Mouse (Mus musculus): Measurements from ENCODE around the gene Lrrc28. TPM values are rescaled to one million over a fixed set of nuclear protein-coding genes. Genes with fewer than 3 reads are reported as not detected.

The Lrrc28 gene
- polyA plus RNA-seq, 1 experiment from 2014 or later = 13.5 TPM

DNA sequence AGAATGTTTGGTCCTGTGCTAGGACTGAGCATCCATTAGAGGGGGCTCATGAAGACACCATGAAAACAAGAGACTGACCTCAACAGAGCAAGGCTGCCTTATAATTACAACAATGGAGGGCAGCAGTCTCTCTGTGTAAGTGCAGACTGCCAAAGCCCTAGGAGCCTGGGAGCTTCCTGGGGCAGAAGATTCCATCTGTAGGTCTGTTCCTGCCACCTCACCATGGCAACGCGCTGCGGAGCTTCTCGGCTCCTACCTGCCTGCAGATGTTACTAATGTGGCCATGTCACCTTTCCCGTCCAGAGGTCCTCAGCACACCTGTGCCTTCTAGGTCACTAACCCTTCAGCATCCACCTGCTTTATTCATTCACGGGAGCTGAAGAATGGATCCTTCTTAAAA is 52.4 kb downstream of the Lrrc28 start:
- WGBS = 88% methylated on average over 6 of the region's 6 CpGs
- Histone ChIP-seq H3K27me3 (ENCODE audit: control insufficient read depth, insufficient read depth, low read depth, low read length) (no peaks in the 10 kb centered on the region), H3K9me3 (ENCODE audit: control insufficient read depth, low read length) (no peaks in the 10 kb centered on the region), H3K27ac (ENCODE audit: low read length) (no peak overlapping the region), H3K4me3 (ENCODE audit: low read length) (no peak overlapping the region), H3K4me2 (ENCODE audit: low read depth, low read length) (no peak overlapping the region), H3K36me3 (ENCODE audit: control insufficient read depth, insufficient read depth, low read length) (no peaks in the 10 kb centered on the region), H3K9ac (ENCODE audit: low read length) (no peak overlapping the region), H3K4me1 (replicated peaks; ENCODE audit: control insufficient read depth, insufficient read depth, low read length) (no peaks in the 10 kb centered on the region)
- ATAC-seq (ENCODE audit: low read depth) = no peak

DNA sequence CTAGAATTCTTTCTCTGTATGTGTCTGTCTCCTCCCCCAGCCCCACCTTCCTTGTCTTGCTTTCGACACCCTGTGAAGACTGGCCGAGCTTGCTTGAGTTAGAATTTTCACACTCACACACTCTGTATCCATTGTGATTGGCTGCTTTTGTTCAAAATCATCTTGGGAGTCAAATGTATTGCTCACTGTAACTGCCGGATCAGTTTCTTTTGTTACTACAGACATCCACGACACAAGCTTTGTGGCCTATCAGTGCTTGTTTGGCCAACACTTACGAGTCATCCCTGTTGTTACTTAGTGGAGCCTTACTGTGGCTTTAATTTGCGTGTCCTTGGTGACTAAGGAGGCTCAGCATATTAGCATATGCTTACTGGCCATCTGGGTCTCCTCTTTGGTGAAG is 56.3 kb downstream of the Lrrc28 start:
- Histone ChIP-seq H3K4me1 (replicated peaks; ENCODE audit: control insufficient read depth, insufficient read depth, low read length) (no peaks in the 10 kb centered on the region), H3K36me3 (ENCODE audit: control insufficient read depth, insufficient read depth, low read length) (no peaks in the 10 kb centered on the region), H3K4me2 (ENCODE audit: low read depth, low read length) (no peak overlapping the region), H3K9ac (ENCODE audit: low read length) (no peak overlapping the region), H3K9me3 (ENCODE audit: control insufficient read depth, low read length) (no peaks in the 10 kb centered on the region), H3K27me3 (ENCODE audit: control insufficient read depth, insufficient read depth, low read depth, low read length) (no peaks in the 10 kb centered on the region), H3K4me3 (ENCODE audit: low read length) (no peak overlapping the region), H3K27ac (ENCODE audit: low read length) (no peak overlapping the region)
- ATAC-seq (ENCODE audit: low read depth) = no peak
- 76% methylated on average over 6 of the region's 6 CpGs for WGBS

DNA sequence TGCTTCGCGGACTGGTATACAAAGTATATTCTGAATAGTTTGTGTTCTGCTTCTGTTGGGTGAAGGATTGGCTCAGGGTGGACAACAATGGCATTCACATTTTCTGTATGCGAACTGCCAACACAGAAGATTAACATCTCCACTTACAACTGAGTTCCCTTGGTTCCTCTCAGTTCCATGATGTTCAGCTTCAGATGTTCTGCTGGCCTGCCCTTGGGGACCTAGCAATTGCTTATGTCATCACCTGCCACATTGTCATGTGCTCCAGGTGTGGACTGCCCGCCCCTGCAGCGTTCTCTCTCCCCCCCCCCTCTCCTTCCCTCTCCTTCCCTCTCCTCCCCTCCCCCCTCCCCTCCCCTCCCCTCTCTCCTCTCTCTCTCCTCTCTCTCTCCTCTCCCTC is 58.6 kb downstream of the Lrrc28 start:
- WGBS = 80% methylated on average over 5 of the region's 5 CpGs

DNA sequence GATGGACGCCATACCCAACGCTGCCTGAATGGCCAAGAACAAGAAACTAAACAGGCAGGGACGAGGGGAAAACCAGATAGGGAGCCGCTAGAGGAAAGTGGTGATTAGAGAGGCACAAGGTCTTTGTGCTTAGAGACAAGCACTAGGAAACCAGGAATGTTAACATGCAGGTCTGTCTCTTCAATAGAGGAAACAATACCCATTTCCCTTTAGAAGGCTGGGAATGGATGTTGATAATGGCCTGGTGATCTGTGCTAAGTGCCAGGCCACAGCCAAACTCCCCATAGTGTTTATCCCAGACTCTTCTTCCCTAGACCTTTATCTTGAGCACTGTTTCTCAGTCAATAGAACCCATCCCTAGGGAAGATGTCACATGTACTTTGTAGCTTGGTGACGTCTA is 61.2 kb downstream of the Lrrc28 start:
- H3K27me3 ChIP-seq (ENCODE audit: control insufficient read depth, insufficient read depth, low read depth, low read length) = no peaks in the 10 kb centered on the region
- H3K9me3 ChIP-seq (ENCODE audit: control insufficient read depth, low read length) = no peaks in the 10 kb centered on the region
- H3K9ac ChIP-seq (ENCODE audit: low read length) = no peak overlapping the region
- peaks cover 2% of the 10 kb centered on the region; the same call in 1 of the 2 replicates for H3K4me1 ChIP-seq (replicated peaks; ENCODE audit: control insufficient read depth, insufficient read depth, low read length)
- H3K36me3 ChIP-seq (ENCODE audit: control insufficient read depth, insufficient read depth, low read length) = no peaks in the 10 kb centered on the region
- no peak overlapping the region for H3K27ac ChIP-seq (ENCODE audit: low read length)
- no peak overlapping the region for H3K4me3 ChIP-seq (ENCODE audit: low read length)
- H3K4me2 ChIP-seq (ENCODE audit: low read depth, low read length) = no peak overlapping the region
- WGBS = 53% methylated on average over 5 of the region's 5 CpGs
- ATAC-seq (ENCODE audit: low read depth) = no peak

More for the DNA sequence above, 58.6 kb downstream of the Lrrc28 start:
- Histone ChIP-seq H3K27me3 (ENCODE audit: control insufficient read depth, insufficient read depth, low read depth, low read length) (no peaks in the 10 kb centered on the region), H3K4me1 (replicated peaks; ENCODE audit: control insufficient read depth, insufficient read depth, low read length) (no peaks in the 10 kb centered on the region), H3K4me3 (ENCODE audit: low read length) (no peak overlapping the region), H3K9me3 (ENCODE audit: control insufficient read depth, low read length) (no peaks in the 10 kb centered on the region), H3K27ac (ENCODE audit: low read length) (no peak overlapping the region), H3K36me3 (ENCODE audit: control insufficient read depth, insufficient read depth, low read length) (no peaks in the 10 kb centered on the region), H3K9ac (ENCODE audit: low read length) (no peak overlapping the region), H3K4me2 (ENCODE audit: low read depth, low read length) (no peak overlapping the region)
- no peak for ATAC-seq (ENCODE audit: low read depth)

DNA sequence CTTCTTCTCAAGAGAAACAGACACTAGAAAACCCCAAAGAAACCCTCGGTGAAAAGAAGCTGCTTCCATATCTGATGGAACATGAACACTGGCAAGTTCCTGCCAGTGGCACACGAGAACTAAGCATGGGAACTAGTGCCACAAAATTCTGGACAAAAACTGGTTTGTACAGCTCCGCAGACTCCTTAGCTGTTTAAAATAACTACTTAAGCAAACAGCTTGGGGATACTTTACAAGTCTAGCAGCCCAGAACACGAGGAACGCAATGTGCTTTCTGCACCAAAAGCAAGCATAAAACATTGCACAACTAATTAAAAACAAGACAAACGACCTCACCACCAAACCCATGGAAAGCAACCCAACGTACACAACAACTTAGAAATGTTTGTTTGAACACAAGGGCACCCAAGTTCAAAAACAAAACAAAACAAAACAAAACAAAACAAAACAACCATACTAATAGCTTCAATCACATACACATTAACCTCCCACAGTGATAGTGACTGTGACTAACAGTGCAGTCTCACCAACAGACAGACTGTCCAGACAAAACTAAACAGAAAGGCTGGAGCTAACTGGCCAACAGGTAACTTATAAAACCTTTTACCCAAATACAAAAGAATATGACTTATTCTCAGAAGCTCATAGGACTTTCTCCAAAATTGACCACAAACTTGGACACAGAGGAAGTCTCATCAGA is 66.1 kb downstream of the Lrrc28 start:
- H3K27me3 ChIP-seq (ENCODE audit: control insufficient read depth, insufficient read depth, low read depth, low read length) = no peaks in the 10 kb centered on the region
- H3K27ac ChIP-seq (ENCODE audit: low read length) = peak overlapping the region; percentile 57; the same call in 1 of the 2 replicates
- WGBS = 43% methylated on average over 7 of the region's 7 CpGs
- no peaks in the 10 kb centered on the region for H3K9me3 ChIP-seq (ENCODE audit: control insufficient read depth, low read length)
- no peak overlapping the region; the same call in 1 of the 2 replicates for H3K9ac ChIP-seq (ENCODE audit: low read length)
- H3K4me1 ChIP-seq (replicated peaks; ENCODE audit: control insufficient read depth, insufficient read depth, low read length) = peaks cover 2% of the 10 kb centered on the region
- H3K36me3 ChIP-seq (ENCODE audit: control insufficient read depth, insufficient read depth, low read length) = no peaks in the 10 kb centered on the region
- H3K4me3 ChIP-seq (ENCODE audit: low read length) = no peak overlapping the region
- ATAC-seq (ENCODE audit: low read depth) = no peak; the same call in 1 of the 2 replicates
- no peak overlapping the region for H3K4me2 ChIP-seq (ENCODE audit: low read depth, low read length)

DNA sequence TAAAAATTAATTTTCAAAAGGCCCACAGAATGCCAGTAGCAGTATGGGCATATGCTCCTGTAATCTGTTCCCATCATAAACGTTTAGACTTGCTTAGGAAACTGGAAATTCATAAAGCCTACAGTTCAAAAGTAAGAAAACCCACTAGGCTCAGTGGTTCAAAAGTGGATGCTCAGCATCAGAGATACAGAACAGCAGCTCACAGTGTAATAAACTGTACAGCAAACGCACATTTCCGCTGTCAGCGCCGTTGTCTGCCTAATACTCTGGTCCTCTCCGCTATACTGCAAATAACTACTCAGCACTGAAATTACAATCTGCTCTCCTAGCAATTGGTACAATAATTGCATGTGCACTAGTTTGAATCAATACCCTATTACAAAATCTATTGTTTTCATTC is 67.0 kb downstream of the Lrrc28 start:
- Histone ChIP-seq H3K27ac (ENCODE audit: low read length) (no peak overlapping the region), H3K9ac (ENCODE audit: low read length) (no peak overlapping the region), H3K27me3 (ENCODE audit: control insufficient read depth, insufficient read depth, low read depth, low read length) (no peaks in the 10 kb centered on the region), H3K36me3 (ENCODE audit: control insufficient read depth, insufficient read depth, low read length) (no peaks in the 10 kb centered on the region), H3K9me3 (ENCODE audit: control insufficient read depth, low read length) (no peaks in the 10 kb centered on the region), H3K4me1 (replicated peaks; ENCODE audit: control insufficient read depth, insufficient read depth, low read length) (peaks cover 2% of the 10 kb centered on the region), H3K4me3 (ENCODE audit: low read length) (no peak overlapping the region), H3K4me2 (ENCODE audit: low read depth, low read length) (no peak overlapping the region)
- WGBS = 80% methylated on average over 6 of the region's 6 CpGs
- no peak for ATAC-seq (ENCODE audit: low read depth)

DNA sequence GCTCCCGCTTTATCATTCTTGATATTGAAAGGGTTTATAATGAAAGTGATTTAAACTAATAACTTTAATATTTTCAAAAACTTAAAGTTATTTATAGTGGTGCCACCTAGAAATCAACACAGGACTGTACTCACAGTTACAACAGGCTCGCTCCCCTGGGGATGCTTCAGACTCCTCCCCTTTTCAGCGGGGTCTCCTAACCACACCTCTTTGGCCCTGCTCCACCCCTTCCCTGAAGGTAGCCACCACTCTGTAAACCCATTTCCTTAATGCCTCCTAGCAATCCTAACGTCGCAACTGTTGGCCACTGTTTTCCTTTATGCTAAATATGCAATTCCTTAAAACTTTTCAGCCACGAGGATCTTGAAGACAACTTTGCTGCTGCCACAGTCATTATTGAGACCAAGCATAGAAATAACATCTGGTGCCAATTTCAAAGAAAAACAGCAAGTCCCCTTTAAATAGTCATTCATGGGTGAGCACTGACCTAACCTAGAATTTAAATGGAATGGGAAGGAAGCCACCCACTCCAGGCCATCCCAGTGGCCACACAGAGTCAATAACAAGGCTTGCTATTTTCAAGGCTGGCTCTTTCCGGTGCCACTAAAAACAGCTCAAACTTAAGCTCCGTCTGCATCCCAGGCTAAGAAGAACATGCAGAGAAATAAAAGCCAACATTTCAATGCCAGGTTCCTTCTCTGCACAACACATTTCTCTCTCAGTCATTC is 78.4 kb downstream of the Lrrc28 start:
- Histone ChIP-seq H3K27me3 (ENCODE audit: control insufficient read depth, insufficient read depth, low read depth, low read length) (no peaks in the 10 kb centered on the region), H3K4me1 (replicated peaks; ENCODE audit: control insufficient read depth, insufficient read depth, low read length) (peaks cover 3% of the 10 kb centered on the region; the same call in 1 of the 2 replicates), H3K4me3 (ENCODE audit: low read length) (no peak overlapping the region), H3K27ac (ENCODE audit: low read length) (no peak overlapping the region), H3K36me3 (ENCODE audit: control insufficient read depth, insufficient read depth, low read length) (no peaks in the 10 kb centered on the region), H3K9ac (ENCODE audit: low read length) (no peak overlapping the region), H3K9me3 (ENCODE audit: control insufficient read depth, low read length) (no peaks in the 10 kb centered on the region), H3K4me2 (ENCODE audit: low read depth, low read length) (no peak overlapping the region)
- no peak for ATAC-seq (ENCODE audit: low read depth)
- 63% methylated on average over 8 of the region's 8 CpGs for WGBS

DNA sequence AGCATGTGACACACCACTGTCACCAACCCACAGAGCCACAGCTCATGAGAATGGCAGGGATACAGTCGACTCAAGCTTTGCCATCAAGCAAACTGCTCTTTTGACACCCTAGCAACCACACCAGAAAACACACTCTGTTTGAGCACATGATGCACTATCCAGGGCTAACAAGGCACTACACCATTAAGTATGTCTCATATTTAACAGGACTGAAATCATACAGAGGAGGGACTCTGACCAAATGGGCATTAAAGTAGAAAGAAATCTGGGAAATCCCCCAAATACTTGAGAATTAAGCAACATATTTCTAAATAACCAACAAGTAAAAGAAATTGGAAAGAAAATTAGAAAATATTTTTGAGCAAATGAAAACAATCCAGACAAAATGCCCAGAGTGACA is 79.9 kb downstream of the Lrrc28 start:
- Histone ChIP-seq H3K36me3 (ENCODE audit: control insufficient read depth, insufficient read depth, low read length) (no peaks in the 10 kb centered on the region), H3K4me1 (replicated peaks; ENCODE audit: control insufficient read depth, insufficient read depth, low read length) (peaks cover 3% of the 10 kb centered on the region; the same call in 1 of the 2 replicates), H3K4me2 (ENCODE audit: low read depth, low read length) (no peak overlapping the region), H3K9me3 (ENCODE audit: control insufficient read depth, low read length) (no peaks in the 10 kb centered on the region), H3K27ac (ENCODE audit: low read length) (no peak overlapping the region), H3K9ac (ENCODE audit: low read length) (no peak overlapping the region), H3K27me3 (ENCODE audit: control insufficient read depth, insufficient read depth, low read depth, low read length) (no peaks in the 10 kb centered on the region), H3K4me3 (ENCODE audit: low read length) (no peak overlapping the region)
- WGBS = 64% methylated on average over 1 of the region's 1 CpGs
- no peak for ATAC-seq (ENCODE audit: low read depth)

DNA sequence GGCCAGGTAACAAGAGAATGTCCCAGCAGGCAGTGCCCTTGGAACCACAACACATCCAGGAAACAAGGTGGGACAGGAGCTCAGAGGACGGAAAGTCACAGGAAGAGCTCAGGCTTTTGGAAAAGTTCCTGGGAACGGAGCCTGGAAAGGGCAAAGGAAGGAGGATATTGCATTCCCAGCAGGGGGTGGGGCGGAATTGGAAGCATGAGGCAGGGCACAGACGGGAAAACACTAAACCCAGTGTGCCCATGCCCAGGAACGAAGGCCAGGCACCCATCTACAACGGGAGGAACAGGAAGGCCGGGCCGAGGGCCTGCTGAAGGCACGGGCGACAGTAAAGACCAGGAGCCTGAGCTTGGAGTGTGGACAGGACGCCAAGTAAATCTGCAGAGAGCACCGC is 82.9 kb downstream of the Lrrc28 start:
- WGBS = 55% methylated on average over 12 of the region's 12 CpGs
- 0 out of 2 replicates have a peak, but pooled peaks have one; percentile 20 for ATAC-seq (ENCODE audit: low read depth)
- Histone ChIP-seq H3K4me2 (ENCODE audit: low read depth, low read length) (0 out of 2 replicates have a peak overlapping the region, but pooled peaks have one; percentile 20), H3K36me3 (ENCODE audit: control insufficient read depth, insufficient read depth, low read length) (no peaks in the 10 kb centered on the region), H3K9me3 (ENCODE audit: control insufficient read depth, low read length) (no peaks in the 10 kb centered on the region), H3K4me3 (ENCODE audit: low read length) (no peak overlapping the region), H3K9ac (ENCODE audit: low read length) (no peak overlapping the region), H3K4me1 (replicated peaks; ENCODE audit: control insufficient read depth, insufficient read depth, low read length) (peaks cover 3% of the 10 kb centered on the region; the same call in 1 of the 2 replicates), H3K27me3 (ENCODE audit: control insufficient read depth, insufficient read depth, low read depth, low read length) (no peaks in the 10 kb centered on the region), H3K27ac (ENCODE audit: low read length) (no peak overlapping the region; the same call in 1 of the 2 replicates)
